Mouse (Mus musculus) kidney, postnatal 25 days (tissue): Measurements from ENCODE around the gene Rbbp9.
"Not testable (repeated sequence)": the region's sequence is repeated elsewhere in the genome, so short reads cannot be mapped to it uniquely, and the experiment has no call there.

Experiments
- DNase-seq, 2 experiments: peaks; one replicate each; pipeline ENCODE4 v3.0.0; 2021; ENCODE audit warnings: mixed read lengths in 2 of 2

The Rbbp9 gene

GRCm38 (mm10) chr2:144550529-144550928 is at the start of gene Rbbp9:
TSS of gene Rbbp9 (minus strand) at chr2:144550869.
- DNase-seq: peak; percentile 70 to 82

DNA sequence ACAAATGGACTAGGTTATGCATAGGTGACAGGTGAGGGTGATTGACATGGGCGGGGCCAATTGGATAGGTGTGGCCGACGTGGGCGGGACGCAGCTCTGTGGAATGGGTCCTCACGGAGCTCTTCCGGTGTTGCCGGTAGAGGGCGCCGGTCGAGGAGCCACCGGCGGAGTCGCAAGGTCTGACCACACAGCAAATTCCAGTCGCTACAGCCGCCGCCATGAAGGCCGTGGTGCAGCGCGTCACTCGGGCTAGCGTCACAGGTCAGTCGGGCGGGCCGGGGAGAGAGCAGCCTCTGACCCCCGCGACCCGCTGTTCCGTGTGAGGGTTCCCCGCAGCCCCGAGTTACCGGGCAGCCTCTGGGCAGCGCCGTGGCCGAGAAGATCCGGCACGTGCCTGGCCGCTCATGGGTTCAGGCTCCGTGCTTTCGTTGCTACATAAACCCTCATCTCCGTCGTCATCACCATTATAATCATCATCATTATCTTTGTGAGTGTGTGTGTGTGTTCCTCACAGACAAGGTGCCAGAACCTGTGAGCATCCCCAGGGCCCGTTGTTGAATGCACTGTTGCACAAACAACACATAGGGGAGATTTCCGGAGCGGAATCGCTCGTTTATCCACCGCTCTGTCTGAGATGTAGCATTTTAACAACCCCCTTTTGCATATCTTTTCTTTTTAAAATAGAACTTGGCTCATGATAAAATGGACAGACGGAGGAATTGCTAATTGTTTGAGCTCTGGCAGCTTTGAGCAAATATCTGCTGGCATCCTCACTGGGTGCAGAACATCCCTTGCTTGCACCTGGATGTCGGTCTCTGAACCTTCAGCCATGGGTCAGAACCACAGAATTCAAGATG is 49.4 kb upstream of the Rbbp9 start, which contains the start of gene Dtd1:
TSS of gene Dtd1 (plus strand) at position 67 of the 857 bp plus-strand sequence.
- DNase-seq: peak; percentile 94 to 95

- no peak for DNase-seq
Observed at GRCm38 (mm10) chr2:144598006-144598405, 47.3 kb upstream of the Rbbp9 start.

- DNase-seq: peak; percentile 86 to 90
Observed at GRCm38 (mm10) chr2:144593951-144594651, 43.4 kb upstream of the Rbbp9 start, which contains the start of gene Smim26. TSS of gene Smim26 (plus strand) at chr2:144594054.

GRCm38 (mm10) chr2:144593036-144593435 is 42.4 kb upstream of the Rbbp9 start:
- DNase-seq: not testable (repeated sequence)

- DNase-seq: no peak
Observed at GRCm38 (mm10) chr2:144588723-144589122, 38.1 kb upstream of the Rbbp9 start.

DNA sequence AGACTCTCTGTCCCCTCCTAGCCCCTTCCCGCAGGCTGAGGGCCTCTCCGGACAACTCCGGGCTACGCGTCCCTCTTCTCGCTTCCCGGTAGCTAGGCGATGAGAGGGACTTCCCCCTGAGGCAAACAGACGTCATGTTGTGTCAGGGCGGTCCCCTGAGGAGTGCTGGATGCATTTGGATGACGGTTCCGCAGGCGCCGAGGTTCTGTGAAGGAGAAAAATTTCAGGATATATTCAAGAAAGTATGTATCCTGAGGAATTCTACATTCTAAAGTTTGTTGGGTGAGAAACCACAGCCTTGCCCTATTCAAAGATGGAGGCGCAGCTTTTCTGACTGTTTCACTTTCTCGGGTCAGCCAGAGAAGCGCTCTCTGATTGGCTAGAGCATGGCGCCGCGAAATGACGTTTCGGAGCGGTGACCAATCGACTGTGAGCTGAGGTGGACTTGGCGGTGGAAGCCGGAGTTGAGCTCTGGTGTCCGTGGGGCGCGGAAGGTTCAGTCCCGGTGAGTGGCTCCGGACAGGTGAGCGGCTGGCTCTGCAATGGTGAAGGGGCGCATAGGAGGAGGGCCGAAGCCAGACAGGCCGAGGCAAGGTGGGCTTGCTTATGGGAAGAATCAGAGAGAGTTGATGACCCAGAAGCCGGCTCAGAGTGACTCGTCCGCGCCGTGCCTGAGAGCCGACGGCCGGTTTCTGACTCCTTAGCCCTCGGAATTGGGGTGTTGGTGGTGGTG is 5.3 kb upstream of the Rbbp9 start, which contains the start of gene Sec23b:
TSS of gene Sec23b (plus strand) at position 410 of the 733 bp plus-strand sequence.
- peak; percentile 98 to 99 for DNase-seq

DNA sequence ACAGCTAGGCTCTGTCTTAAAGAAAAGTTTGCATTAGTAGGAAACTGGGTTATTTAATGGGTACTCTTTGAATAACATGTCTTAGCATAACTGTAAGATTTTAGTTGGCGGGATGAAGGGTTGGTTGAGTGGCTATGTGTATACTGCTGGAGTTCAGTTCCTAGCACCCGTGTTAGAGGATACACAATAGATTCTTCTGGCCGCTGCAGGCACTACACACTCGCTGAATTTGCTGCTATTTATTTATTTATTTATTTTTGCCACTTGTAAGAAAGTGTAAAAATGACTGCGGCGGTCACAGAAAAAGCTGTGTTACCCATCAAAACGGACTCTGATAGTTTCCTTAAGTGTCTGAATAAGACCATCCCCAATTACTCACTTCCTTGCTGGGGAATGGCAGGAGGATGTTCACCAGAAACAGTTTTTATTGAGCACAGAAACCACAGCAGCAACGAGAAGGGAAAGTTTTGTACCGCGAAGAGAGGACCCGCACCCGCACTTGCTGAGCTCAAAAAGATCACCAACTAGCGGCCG is 4.7 kb upstream of the Rbbp9 start:
- no peak for DNase-seq

DNA sequence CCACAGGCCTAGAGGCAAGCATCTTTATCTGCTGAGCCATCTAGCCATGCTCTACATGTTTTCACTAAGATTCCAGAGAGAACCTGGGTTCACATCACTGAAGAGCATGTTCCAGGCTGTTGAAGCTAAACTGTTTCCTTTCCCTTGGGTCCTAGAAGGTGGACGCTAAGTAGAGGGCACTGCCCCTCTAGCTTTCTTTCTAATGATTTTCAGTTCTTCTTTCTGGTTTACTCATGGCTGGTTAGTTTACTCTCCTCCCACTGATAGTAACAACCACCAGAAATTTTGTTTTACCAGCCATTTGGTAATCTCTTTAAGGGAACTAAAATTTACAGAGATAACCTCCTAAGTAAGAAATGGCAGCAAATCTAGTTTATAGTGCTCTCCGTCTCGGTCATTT is 3.2 kb upstream of the Rbbp9 start:
- DNase-seq: no peak

DNA sequence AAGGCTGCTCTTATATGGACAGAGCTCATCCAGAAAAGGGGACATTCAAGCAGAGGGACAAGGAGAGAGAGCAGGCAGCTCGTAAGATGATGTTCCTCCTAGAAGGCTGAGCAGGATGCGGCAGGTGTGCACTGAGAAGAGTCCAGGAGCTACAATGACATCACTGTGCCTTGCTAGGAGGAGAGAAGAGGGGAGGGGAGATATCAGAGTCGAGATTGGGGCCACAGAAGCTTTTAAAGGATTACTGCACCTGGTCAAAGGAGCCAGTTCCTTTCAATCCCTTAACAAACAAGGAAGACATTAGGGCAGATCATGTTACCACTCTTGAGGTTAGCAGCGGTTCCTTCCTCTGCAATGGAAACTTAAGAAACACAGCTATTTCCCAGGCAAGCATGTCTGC is 3.1 kb downstream of the Rbbp9 start:
- DNase-seq: no peak

- DNase-seq: peak; percentile 45 to 79
Observed at GRCm38 (mm10) chr2:144545481-144545880, 5.2 kb downstream of the Rbbp9 start.

GRCm38 (mm10) chr2:144545061-144545460 is 5.6 kb downstream of the Rbbp9 start:
- DNase-seq: no peak

GRCm38 (mm10) chr2:144544630-144545029 is 6.0 kb downstream of the Rbbp9 start:
- DNase-seq: peak; percentile 67 to 81

- DNase-seq: no peak
Observed at GRCm38 (mm10) chr2:144543670-144544069, 7.0 kb downstream of the Rbbp9 start.

- DNase-seq: no peak
Observed at GRCm38 (mm10) chr2:144541246-144541645, 9.4 kb downstream of the Rbbp9 start.

DNA sequence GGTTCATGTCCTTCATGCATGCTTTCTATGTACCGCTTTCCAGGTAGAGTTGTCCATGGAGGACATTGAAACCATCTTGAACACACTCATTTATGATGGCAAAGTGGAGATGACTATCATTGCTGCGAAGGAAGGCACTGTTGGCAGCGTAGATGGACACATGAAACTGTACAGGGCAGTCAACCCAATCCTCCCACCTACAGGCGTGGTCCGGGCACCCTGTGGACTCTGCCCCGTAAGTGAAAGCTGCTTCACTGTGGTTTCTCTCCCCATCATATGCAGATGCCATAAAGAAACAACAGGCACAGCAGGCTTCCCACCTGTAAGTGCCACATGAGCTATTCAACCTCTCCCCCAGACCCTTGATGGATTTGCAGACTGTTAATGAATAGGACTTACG is 13.5 kb downstream of the Rbbp9 start:
- peak; percentile 47 to 69 for DNase-seq

DNA sequence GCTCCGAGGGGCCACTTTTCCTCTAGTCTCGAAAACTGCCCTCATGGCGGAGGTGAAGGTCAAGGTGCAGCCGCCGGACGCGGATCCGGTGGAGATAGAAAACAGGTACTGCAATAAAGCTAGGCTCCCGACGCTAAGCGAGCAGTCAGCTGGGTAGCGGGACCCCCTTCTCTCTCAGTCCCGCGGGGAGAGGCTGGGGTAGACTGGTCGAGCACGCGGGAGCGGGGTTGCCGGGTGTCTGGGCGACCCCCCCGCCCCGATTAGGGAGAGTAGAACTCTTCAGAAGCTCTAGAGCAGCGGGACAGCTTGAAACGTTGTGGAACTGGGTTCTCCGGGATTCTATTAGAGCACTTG is 22.9 kb downstream of the Rbbp9 start:
- no peak for DNase-seq

DNA sequence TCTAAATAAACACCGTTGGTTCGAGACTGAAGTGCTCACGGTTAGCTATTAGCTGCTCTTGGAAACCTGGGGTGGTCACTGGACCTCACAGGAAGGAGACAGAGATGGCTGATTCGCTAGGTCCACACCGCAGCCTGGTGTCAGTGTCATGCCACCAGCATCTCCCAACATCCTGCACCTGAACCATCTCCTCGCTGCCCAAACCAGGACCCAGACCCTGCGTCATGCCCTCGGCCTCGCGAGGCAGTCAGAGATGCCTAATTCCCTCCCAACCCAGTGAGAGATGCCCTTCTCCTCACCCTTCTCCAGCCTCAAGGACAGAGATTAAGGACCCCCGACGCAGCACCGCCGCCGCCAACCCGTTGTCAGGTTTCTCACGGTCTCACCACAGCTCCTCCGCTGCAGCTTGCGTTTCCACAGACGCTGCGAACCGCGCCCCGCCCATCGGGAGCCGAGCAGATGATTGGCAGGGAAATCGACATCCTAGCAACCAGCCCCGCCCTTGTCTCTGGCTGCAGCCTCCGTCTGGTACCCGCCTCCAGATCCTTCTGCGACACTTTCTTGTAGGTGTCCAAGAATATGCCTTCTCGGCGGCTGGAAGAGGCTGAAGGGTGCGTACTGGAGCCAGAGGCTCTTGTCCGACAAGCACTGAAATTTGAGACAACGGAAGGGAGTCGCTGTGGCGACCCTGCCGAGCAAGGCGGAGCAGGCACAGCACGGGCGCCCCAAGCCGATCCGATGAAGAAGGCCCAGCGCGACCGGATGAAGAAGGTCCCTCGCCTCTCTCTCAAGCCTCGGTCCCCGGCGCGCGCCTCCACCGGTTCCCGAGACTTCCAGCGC is 23.5 kb downstream of the Rbbp9 start, which contains the start of the genes Dzank1 and Polr3f:
TSS of gene Dzank1 (minus strand) at position 434 of the 840 bp plus-strand sequence.
TSS of gene Polr3f (plus strand) at position 738 of the 840 bp plus-strand sequence.
- DNase-seq: peak; percentile 98 to 99

DNA sequence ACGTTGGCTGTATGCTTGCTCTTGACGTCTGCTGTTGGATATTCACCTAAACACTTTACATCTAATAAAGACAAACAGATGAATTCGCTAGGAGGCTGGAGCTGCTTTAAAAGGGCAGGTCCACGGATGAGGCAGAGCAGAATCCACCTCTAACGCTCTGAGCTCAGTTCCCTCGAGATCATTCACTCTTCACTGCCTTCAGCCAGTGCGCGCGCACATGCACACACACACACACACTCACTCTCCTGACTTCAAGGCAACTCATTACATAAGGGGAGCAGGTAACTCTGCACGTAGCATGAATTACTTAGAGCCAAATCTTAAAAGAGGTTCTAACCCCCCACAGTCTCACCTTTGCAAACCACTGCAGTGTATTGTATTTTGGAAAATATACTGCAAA is 24.8 kb downstream of the Rbbp9 start:
- DNase-seq: no peak

GRCm38 (mm10) chr2:144519772-144520171 is 30.9 kb downstream of the Rbbp9 start:
- no peak for DNase-seq

DNA sequence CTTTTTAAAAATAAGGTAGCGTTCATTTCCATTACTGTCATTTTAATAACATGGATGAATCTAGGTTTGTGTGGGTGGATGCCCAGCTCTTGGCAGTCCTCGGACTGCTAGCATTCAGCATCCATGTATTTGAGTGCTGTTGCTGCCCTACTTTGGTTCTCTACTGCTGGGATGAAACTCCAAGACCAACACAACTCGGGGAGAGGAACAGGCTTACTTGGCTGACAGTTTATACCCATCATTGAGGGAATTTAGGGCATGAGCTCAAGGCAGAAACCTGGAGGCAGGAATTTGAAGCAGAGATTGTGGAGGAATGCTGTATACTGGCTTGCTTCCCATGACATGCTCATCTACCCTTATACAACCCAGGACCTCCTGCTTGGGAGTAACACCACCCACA is 36.0 kb downstream of the Rbbp9 start:
- DNase-seq: no peak

GRCm38 (mm10) chr2:144502134-144502533 is 48.5 kb downstream of the Rbbp9 start:
- DNase-seq: peak in 1 of 2 experiments; percentile 9
